13 mouse cellular contexts compared by ENCODE assay signal in genomic region chr8:117074350-117075182, GRCm38 (mm10). TPM values are rescaled to one million over a fixed set of nuclear protein-coding genes. Genes with fewer than 3 reads are reported as not detected.
DNase-seq lines count a peak whose midpoint lies in the region; ATAC-seq and TF ChIP-seq lines count a peak whose summit lies in the region.
"Had no signal": no experiment of that assay in that cellular context is flagged by ENCODE, and none has a peak within 500 bp of the region (broad histone marks: within the 10 kb centered on the region; RNA-seq: fewer than 3 reads in every experiment).

No protein-coding gene starts in this region.

- intact Hi-C loops in heart, postnatal 10 days (cut with DNase I) = no loop called here

- 0 out of 2 replicates have a peak, but pooled peaks cover 9% of the 10 kb centered on the region for H3K27me3 ChIP-seq in heart, embryonic 10.5 days (ENCODE audit: insufficient read depth, poor library complexity, severe bottlenecking)
- peaks cover 8% of the 10 kb centered on the region for H3K27me3 ChIP-seq in liver, embryonic 15.5 days
- no peaks in the 10 kb centered on the region for H3K27me3 ChIP-seq in thymus, adult 2 months (ENCODE audit: control insufficient read depth, insufficient read depth, low read length)
- H3K27me3 ChIP-seq in hindbrain, postnatal 0 days (ENCODE audit: insufficient read depth, low read length) = no peaks in the 10 kb centered on the region

- H3K4me2 ChIP-seq in liver, embryonic 15.5 days = peak overlapping the region; percentile 25; the same call in 1 of the 2 replicates
- no peak overlapping the region for H3K4me2 ChIP-seq in hindbrain, postnatal 0 days (ENCODE audit: low read depth, low read length)
- H3K4me2 ChIP-seq: heart, embryonic 13.5 days had no signal

- TF ChIP-seq POLR2A in lung, adult 2 months (IDR thresholded peaks at IDR 0.05; ENCODE audit: borderline replicate concordance, extremely low read depth, low read depth, low read length) = no peak
- no peak for TF ChIP-seq POLR2A in thymus, adult 2 months (IDR thresholded peaks at IDR 0.05; ENCODE audit: control insufficient read depth, extremely low read depth, insufficient read depth, low read length, poor library complexity)

- no peak overlapping the region for H3K4me3 ChIP-seq in heart, embryonic 10.5 days
- no peak overlapping the region for H3K4me3 ChIP-seq in liver, embryonic 15.5 days (replicated peaks)
- H3K4me3 ChIP-seq in lung, adult 2 months (replicated peaks; ENCODE audit: extremely low read depth, low read depth, low read length) = no peak overlapping the region
- H3K4me3 ChIP-seq in thymus, adult 2 months (ENCODE audit: control insufficient read depth, insufficient read depth, low read length) = no peak overlapping the region
- no peak overlapping the region for H3K4me3 ChIP-seq in hindbrain, postnatal 0 days (ENCODE audit: low read length)
- H3K4me3 ChIP-seq: heart, embryonic 13.5 days had no signal

- no peak overlapping the region for H3K27ac ChIP-seq in heart, embryonic 10.5 days
- peak overlapping the region; percentile 58 for H3K27ac ChIP-seq in liver, embryonic 15.5 days (replicated peaks)
- no peak overlapping the region for H3K27ac ChIP-seq in thymus, adult 2 months (ENCODE audit: control insufficient read depth, insufficient read depth, low read length)
- H3K27ac ChIP-seq in hindbrain, postnatal 0 days = no peak overlapping the region
- H3K27ac ChIP-seq: heart, embryonic 13.5 days had no signal

- no peak overlapping the region for H3K9ac ChIP-seq in liver, embryonic 15.5 days
- H3K9ac ChIP-seq in hindbrain, postnatal 0 days (replicated peaks; ENCODE audit: low read length) = no peak overlapping the region
- H3K9ac ChIP-seq: heart, embryonic 13.5 days had no signal

- no peaks in the 10 kb centered on the region for H3K36me3 ChIP-seq in heart, embryonic 10.5 days
- H3K36me3 ChIP-seq in liver, embryonic 15.5 days (replicated peaks) = no peaks in the 10 kb centered on the region
- no peaks in the 10 kb centered on the region for H3K36me3 ChIP-seq in thymus, adult 2 months (ENCODE audit: control insufficient read depth, insufficient read depth, low read length)
- H3K36me3 ChIP-seq in hindbrain, postnatal 0 days (ENCODE audit: insufficient read depth, low read length) = no peaks in the 10 kb centered on the region
- H3K36me3 ChIP-seq: heart, embryonic 13.5 days had no signal

- ATAC-seq in liver, embryonic 15.5 days (ENCODE audit: insufficient read depth) = peak; percentile 85
- no peak for ATAC-seq in hindbrain, postnatal 0 days
- ATAC-seq: intestine, postnatal 0 days had no signal

- TF ChIP-seq CTCF in lung, adult 2 months (IDR thresholded peaks at IDR 0.05; ENCODE audit: insufficient read depth, low read length) = no peak
- no peak for TF ChIP-seq CTCF in thymus, adult 2 months (IDR thresholded peaks at IDR 0.05; ENCODE audit: borderline replicate concordance, control insufficient read depth, extremely low read depth, insufficient read depth, low read length, poor library complexity)
- TF ChIP-seq CTCF in hindbrain, postnatal 0 days (IDR thresholded peaks at IDR 0.05; ENCODE audit: low read depth) = no peak

- DNase-seq in heart, embryonic 10.5 days (ENCODE audit: low spot score) = peak; percentile 82
- DNase-seq in heart, postnatal 10 days = no peak
- peak; percentile 50 for DNase-seq in brain, adult 2 months (ENCODE audit: low read depth, low spot score)
- DNase-seq in spleen, postnatal 36 days (ENCODE audit: low spot score in 2 of 2) = peak; percentile 63 to 65
- no peak for DNase-seq in lung, adult 2 months
- no peak for DNase-seq in thymus, adult 2 months
- DNase-seq in hindbrain, postnatal 0 days (ENCODE audit: low spot score) = no peak
- DNase-seq: lung, postnatal 14 days had no signal

- 51% methylated on average over 10 of the region's 10 CpGs for WGBS in heart, embryonic 10.5 days
- WGBS in liver, embryonic 15.5 days (ENCODE audit: insufficient replicate concordance) = 21% methylated on average over 10 of the region's 10 CpGs
- 50% methylated on average over 10 of the region's 10 CpGs for WGBS in lung, adult 2 months
- WGBS in thymus, adult 2 months = 39% methylated on average over 10 of the region's 10 CpGs
- 65% methylated on average over 10 of the region's 10 CpGs for WGBS in hindbrain, postnatal 0 days

- H3K9me3 ChIP-seq in heart, embryonic 10.5 days = no peaks in the 10 kb centered on the region
- no peaks in the 10 kb centered on the region for H3K9me3 ChIP-seq in liver, embryonic 15.5 days (replicated peaks)
- no peaks in the 10 kb centered on the region for H3K9me3 ChIP-seq in hindbrain, postnatal 0 days (ENCODE audit: low read length)
- H3K9me3 ChIP-seq: heart, embryonic 13.5 days had no signal

- peaks cover 15% of the 10 kb centered on the region for H3K4me1 ChIP-seq in heart, embryonic 10.5 days
- peaks cover 32% of the 10 kb centered on the region for H3K4me1 ChIP-seq in liver, embryonic 15.5 days (replicated peaks)
- no peaks in the 10 kb centered on the region for H3K4me1 ChIP-seq in lung, adult 2 months (ENCODE audit: control insufficient read depth, insufficient read depth, low read length)
- H3K4me1 ChIP-seq in thymus, adult 2 months (replicated peaks; ENCODE audit: control insufficient read depth, insufficient read depth, low read length) = no peaks in the 10 kb centered on the region
- H3K4me1 ChIP-seq in hindbrain, postnatal 0 days (ENCODE audit: insufficient read depth, low read length) = no peaks in the 10 kb centered on the region

RNA-seq across cellular contexts. Expression of gene Pkd1l2, which starts 7.7 kb away (rescaled TPM):
- 0.03 TPM in 1 of 2 replicates, not detected in the other for polyA plus RNA-seq in heart, embryonic 10.5 days (2016; fragmentation: Nextera tagmentation; extraction: Ambion mirVana)
- total RNA-seq in heart, postnatal 10 days (2021) = under 1 TPM in 1 of 2 experiments, not detected in 1; 0.17 TPM
- polyA plus RNA-seq in liver, embryonic 15.5 days (2015; fragmentation: Nextera tagmentation; extraction: Ambion mirVana) = not detected in 2 replicates
- 0.06 and 0.12 TPM in 2 replicates for polyA plus RNA-seq in lung, adult 2 months (2012; rRNA removed)
- polyA plus RNA-seq in thymus, adult 2 months (2012; rRNA removed) = 0.09 and 0.16 TPM in 2 replicates
- total RNA-seq in hindbrain, postnatal 0 days (2014; rRNA removed) = 0.22 and 2.0 TPM in 2 replicates
- polyA plus RNA-seq in hindbrain, postnatal 0 days (2015; fragmentation: Nextera tagmentation; extraction: Ambion mirVana) = 0.05 and 0.06 TPM in 2 replicates
- total RNA-seq: CH12.LX had no signal
- polyA plus RNA-seq: heart, embryonic 13.5 days had no signal

RNA-seq across cellular contexts. Expression of gene Bco1, which starts 21.1 kb away (rescaled TPM):
- 0.14 and 2.8 TPM in 2 replicates for polyA plus RNA-seq in heart, embryonic 10.5 days (2016; fragmentation: Nextera tagmentation; extraction: Ambion mirVana)
- under 1 TPM in 1 of 2 experiments, not detected in 1; 0.14 TPM for total RNA-seq in heart, postnatal 10 days (2021)
- polyA plus RNA-seq in liver, embryonic 15.5 days (2015; fragmentation: Nextera tagmentation; extraction: Ambion mirVana) = 6.0 and 6.2 TPM in 2 replicates
- 0.34 TPM in 1 of 2 replicates, not detected in the other for polyA plus RNA-seq in lung, adult 2 months (2012; rRNA removed)
- polyA plus RNA-seq in thymus, adult 2 months (2012; rRNA removed) = 0.06 and 0.07 TPM in 2 replicates
- total RNA-seq in hindbrain, postnatal 0 days (2014; rRNA removed) = 0.11 and 0.21 TPM in 2 replicates
- polyA plus RNA-seq in hindbrain, postnatal 0 days (2015; fragmentation: Nextera tagmentation; extraction: Ambion mirVana) = 0.32 and 0.39 TPM in 2 replicates
- total RNA-seq: CH12.LX had no signal
- polyA plus RNA-seq: cortical plate, adult 2 months had no signal

Comparison
In these comparisons a context has a peak if more than half of its experiments do, and no peak if none do; other contexts are left out.
1. DNase-seq: peak in heart, embryonic 10.5 days (single experiment), brain, adult 2 months (single experiment) and spleen, postnatal 36 days (2 of 2); none in heart, postnatal 10 days (0 of 2), lung, adult 2 months (single experiment), thymus, adult 2 months (single experiment) and hindbrain, postnatal 0 days (single experiment).